Mouse (Mus musculus) heart, postnatal 14 days (tissue): ENCODE measurements around the gene Trdn. TPM values are rescaled to one million over a fixed set of nuclear protein-coding genes. Genes with fewer than 3 reads are reported as not detected.

ENCODE experiments used
- DNase-seq, 2 experiments: peaks; one replicate each; pipeline ENCODE4 v3.0.0; 2021 to 2022
- intact Hi-C: fragments of 180-260 bp; cut with DNase I; formaldehyde crosslinking; loops from one replicate; pipeline ENCODE4 v1.15.1; 2025
- total RNA-seq, 2 experiments: library from RNA; stranded (reverse); gene quantifications; 2 replicates each; pipeline ENCODE4 v1.2.3; 2021

The Trdn gene
- total RNA-seq, 2 experiments from 2014 or later: 328 to 341 TPM

GRCm38 (mm10) chr10:33353026-33353425, 272.7 kb downstream of the Trdn start:
- DNase-seq: no peak
- intact Hi-C loops: no loop called here

GRCm38 (mm10) chr10:33366521-33366920, 286.2 kb downstream of the Trdn start:
- DNase-seq: no peak
- intact Hi-C loops: no loop called here

GRCm38 (mm10) chr10:33370534-33370933, 290.2 kb downstream of the Trdn start:
- intact Hi-C loops: no loop called here
- DNase-seq: peak in 1 of 2 experiments; percentile 2

- intact Hi-C loops: no loop called here
- DNase-seq: no peak
Observed at GRCm38 (mm10) chr10:33375474-33376029, 295.2 kb downstream of the Trdn start.

Other genes with a start within 250 kb of the Trdn start
- gene Nkain2, start 190.1 kb upstream of the Trdn start, total RNA-seq: under 1 TPM; 0.07 to 0.24 TPM